Mouse (Mus musculus) mesoderm, embryonic 11.5 days (tissue): Measurements from ENCODE around the gene Akt2.

ENCODE experiments used
- DNase-seq: peaks from one replicate; pipeline ENCODE4 v3.0.0-alpha.2; 2012; ENCODE audit warnings: low read depth, low spot score

The Akt2 gene

GRCm38 (mm10) chr7:27658712-27659663 lies 67.6 kb downstream of the Akt2 start:
- no peak for DNase-seq

GRCm38 (mm10) chr7:27662038-27662437 lies 70.7 kb downstream of the Akt2 start:
- DNase-seq, result no peak

- DNase-seq, result no peak
Observed at GRCm38 (mm10) chr7:27673064-27673574, 81.8 kb downstream of the Akt2 start.

GRCm38 (mm10) chr7:27673575-27674131 lies 82.3 kb downstream of the Akt2 start:
- DNase-seq, result no peak

GRCm38 (mm10) chr7:27674195-27674521 lies 82.8 kb downstream of the Akt2 start:
- DNase-seq, result no peak

GRCm38 (mm10) chr7:27674522-27675221 lies 83.3 kb downstream of the Akt2 start, which contains the start of gene Map3k10:
Gene Map3k10 (minus strand): TSS chr7:27674598.
- peak; percentile 94 for DNase-seq

GRCm38 (mm10) chr7:27675222-27675612 lies 83.9 kb downstream of the Akt2 start:
- DNase-seq, result no peak

- no peak for DNase-seq
Observed at GRCm38 (mm10) chr7:27683218-27683617, 91.9 kb downstream of the Akt2 start.

- DNase-seq, result no peak
Observed at GRCm38 (mm10) chr7:27685220-27685619, 93.9 kb downstream of the Akt2 start.

- DNase-seq, result peak; percentile 60
Observed at GRCm38 (mm10) chr7:27685681-27686080, 94.3 kb downstream of the Akt2 start.

- DNase-seq, result no peak
Observed at GRCm38 (mm10) chr7:27687043-27687442, 95.7 kb downstream of the Akt2 start.

- DNase-seq, result no peak
Observed at GRCm38 (mm10) chr7:27687836-27688235, 96.5 kb downstream of the Akt2 start.

- no peak for DNase-seq
Observed at GRCm38 (mm10) chr7:27688246-27688788, 97.0 kb downstream of the Akt2 start.

GRCm38 (mm10) chr7:27688815-27689612 lies 97.7 kb downstream of the Akt2 start, which contains the start of gene Zfp607b:
Gene Zfp607b (plus strand): TSS chr7:27689340.
- DNase-seq, result peak; percentile 96
